Mouse (Mus musculus): Measurements from ENCODE around the gene Hk1.
"Not testable (repeated sequence)": the region's sequence is repeated elsewhere in the genome, so short reads cannot be mapped to it uniquely, and the experiment has no call there.

GRCm38 (mm10) chr10:62322821-62323220 is 56.9 kb downstream of the Hk1 start:
- not testable (repeated sequence) for TF ChIP-seq POLR2A (IDR thresholded peaks at IDR 0.05; ENCODE audit: insufficient read length, low read depth); CEBPB (IDR thresholded peaks at IDR 0.05; ENCODE audit: insufficient read depth, poor library complexity, severe bottlenecking); POLR2AphosphoS2 (IDR thresholded peaks at IDR 0.05; ENCODE audit: insufficient read length, low read depth)

All from myocyte (in vitro differentiated cells).